Mouse (Mus musculus) embryo, embryonic 11 days (tissue): ENCODE measurements at regions not wholly inside any gene's neighbourhood (a gene's known extent, or its start where the extent isn't known, plus 50 kb on each side); places are given as distances from the start of the nearest gene placed in this dataset.

Experiments
- DNase-seq: peaks from one replicate; pipeline ENCODE4 v3.0.0-alpha.2; 2015

DNA sequence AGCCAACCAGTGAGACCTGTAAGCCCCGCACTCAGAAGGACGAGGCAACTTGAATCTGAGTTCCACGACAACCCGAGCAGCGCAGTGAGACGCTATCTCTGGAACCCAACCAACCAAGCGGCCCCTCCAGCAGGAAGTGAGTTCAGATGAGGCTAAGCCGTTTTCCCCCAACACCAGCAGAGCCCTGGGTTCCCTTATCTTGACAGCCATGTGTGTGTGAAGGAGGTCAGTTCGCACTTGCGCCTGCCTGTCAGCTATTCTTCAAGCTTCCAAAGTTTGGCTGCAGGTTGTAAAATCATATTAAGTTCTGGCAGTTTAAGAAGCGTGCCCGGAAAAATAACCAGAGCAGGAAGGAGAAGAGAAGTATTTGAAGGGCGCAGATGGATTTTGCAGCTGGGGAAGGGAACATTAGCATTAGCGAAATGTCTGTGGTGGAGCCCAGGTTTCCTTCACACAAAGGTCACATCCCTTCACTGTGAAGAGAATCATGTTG, 368.8 kb upstream of the Trib2 start:
- peak; percentile 21 for DNase-seq

DNA sequence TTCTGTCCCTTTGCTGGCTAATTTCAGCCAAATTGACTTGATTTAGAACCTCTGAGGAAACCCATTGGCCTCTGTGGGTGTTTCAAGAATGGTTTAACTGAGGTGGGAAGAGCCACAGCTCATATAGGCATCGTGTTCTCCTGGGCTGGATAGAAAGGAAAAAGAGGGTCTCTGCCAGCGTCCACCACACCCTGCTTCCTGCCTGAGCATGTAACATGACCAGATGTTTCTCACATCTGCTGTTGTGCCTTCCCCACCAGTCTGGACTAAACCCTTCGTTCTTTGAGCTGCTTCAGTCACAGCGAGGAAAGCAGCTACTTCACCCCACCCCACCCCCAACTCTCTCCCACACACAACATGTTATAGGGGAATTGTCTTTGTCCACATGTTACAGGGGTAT, 366.3 kb upstream of the Trib2 start:
- DNase-seq: no peak

DNA sequence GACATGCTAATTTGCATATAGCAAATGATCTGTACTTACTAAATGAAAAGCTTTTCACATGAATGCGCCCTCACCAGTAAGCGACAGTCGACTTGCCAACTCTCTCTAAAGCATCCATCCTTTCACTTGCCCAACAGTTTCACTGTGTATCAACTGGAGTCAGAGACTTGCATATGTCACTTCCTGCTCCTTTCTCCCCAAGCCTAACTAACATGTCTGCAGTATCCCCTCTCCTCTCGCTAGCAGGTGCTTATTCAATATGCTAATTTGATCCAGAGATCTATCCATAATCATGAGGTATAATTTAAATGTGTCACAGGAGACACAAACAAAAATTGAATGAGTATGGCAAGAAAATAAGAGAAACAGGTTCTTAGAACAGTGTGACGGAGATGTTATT, 364.9 kb upstream of the Trib2 start:
- DNase-seq: no peak

DNA sequence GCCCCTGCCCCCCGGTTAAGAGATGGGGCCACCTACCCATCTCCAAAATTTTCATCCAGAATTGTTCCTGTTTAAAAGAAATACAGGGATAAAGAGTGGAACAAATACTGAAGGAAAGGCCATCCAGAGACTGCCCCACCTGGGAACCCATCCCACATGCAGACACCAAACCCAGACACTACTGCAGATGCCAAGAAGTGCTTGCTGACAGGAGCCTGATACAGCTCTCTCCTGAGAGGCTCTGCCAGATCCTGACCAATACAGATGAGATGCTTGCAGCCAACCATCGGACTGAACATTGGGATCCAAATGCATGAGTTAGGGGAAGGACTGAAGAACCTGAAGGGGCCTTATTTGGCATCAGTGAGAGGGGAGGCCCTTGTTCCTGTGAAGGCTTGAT, 363.2 kb upstream of the Trib2 start:
- DNase-seq: no peak

DNA sequence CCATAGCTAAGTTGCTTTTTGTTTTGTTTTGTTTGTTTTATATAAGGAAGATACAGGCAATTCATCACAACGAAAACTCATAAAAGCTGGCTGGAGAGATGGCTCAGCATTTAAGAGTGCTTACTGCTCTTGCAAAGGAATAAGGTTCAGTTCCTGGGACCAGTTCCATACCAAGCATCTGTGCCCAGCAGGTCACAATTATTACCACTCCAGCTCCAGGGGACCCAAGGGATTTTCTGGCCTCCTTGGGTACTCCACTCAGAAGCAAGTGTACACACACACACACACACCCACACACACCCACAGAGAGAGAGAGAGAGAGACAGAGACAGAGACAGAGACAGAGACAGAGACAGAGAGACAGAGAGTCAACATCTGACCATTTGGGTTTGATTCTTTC, 359.6 kb upstream of the Trib2 start:
- no peak for DNase-seq

DNA sequence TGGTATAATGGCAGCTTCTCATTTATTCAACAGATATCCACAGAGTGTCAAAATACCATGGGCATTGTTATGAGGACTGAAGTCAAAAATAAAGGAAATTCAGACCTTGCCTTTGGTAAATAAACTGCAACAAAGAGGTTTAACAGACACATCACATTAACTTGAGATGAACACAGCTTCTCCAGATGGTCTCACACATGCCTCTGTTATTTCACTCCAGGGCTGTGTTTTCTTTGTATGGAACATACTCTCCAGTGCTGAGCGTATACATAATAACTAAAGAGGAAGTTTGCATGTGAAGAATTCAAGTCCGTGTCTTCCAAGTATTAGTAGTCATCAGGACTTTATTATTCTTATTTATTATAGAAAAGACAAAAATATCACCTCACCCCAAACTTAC, 355.5 kb upstream of the Trib2 start:
- no peak for DNase-seq

DNA sequence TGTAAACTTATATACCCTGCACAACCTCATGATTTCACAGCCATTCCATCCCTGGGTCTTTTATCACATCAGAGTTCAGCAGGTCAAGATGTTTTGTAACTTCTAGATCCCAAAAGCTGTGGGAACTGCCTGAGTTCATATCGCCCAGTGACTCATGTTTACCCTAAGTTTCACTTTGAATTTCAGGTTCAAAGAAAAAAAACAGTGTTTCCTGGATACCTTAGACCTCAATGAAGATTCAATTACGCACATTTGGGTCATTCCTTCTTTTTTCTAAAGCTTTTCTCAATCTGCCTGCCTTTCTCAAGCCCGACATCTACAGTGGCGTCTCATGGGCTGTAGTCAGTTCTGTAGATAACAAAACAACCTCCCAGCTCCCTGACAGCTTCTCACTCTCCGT, 354.9 kb upstream of the Trib2 start:
- no peak for DNase-seq

DNA sequence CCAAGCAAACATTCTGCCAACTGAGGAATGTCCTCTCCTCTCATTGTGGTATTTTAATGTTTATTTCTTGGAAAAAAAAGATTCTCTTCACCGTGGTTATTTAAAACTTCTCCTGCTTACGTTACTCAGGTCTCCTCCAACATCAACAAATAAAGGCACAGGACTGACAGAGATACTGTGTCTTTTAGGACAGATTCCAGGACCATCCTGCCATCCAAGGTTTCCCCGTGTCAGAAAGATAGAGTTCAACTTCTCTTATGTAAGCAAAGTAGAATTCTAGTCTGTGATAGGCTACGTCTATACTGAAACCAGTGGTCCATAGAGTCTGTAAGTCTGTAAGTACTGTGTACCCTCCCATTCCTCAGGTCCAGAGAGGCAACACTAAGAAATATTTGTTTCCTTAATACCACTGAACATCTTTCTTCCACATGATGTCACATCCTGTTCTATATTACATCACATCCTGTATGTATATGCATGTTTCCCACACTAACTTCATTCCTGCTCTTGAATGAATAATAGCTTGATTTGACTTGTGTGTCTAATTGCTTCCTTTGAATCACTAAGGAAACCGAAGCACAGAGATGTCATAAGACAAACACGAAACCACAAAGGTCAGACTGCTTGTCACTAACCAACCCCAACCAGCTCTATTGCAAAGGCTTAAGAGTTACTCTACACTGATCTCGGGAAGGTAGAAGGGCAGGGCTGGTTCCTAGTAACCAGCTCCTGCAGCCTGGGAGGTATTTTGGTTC, 353.2 kb upstream of the Trib2 start:
- no peak for DNase-seq

DNA sequence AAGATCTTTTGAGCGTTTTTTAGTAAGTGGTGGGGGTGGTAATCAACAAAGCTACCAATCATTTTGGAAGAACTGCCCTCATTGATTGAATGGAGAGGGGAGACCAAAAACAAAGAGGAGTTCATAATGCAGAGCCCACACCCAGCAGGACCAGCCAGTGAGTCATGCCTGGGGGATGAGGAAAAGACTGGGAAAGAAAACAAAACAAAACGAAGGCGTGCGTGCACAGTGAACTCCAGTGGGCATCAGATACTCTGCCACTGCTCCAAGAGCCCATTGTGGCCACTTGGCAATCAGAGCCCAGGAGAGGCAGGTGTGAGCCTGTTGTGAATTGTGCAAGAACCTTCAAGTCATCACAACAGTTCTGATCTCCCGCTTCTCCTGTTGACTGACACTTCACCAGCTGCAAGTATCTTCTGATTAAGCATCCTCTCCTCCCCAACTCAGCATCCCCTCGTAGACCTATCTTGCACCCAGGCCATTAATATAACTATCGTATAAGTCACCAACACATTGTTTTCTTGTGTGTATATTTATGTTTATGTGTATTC, 351.1 kb upstream of the Trib2 start:
- no peak for DNase-seq

DNA sequence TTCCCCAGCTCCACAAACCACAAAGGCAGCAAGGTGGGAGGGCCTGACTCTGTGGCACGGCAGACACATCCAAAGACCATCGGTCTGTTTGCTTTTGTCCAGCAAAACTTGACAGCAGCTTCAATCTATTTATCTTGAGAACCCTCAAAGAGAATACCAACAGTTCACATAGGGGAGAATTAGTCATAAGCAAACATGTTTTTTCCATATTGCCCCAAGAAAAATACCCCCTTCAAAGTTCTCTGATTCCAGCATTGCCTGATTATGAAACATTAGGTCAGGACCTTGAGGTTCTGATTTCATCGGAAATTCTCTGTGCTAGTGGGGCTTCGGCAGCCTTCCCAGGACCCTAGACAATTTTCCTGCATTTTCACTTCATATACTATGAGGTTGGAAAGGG, 348.4 kb upstream of the Trib2 start:
- DNase-seq: no peak

DNA sequence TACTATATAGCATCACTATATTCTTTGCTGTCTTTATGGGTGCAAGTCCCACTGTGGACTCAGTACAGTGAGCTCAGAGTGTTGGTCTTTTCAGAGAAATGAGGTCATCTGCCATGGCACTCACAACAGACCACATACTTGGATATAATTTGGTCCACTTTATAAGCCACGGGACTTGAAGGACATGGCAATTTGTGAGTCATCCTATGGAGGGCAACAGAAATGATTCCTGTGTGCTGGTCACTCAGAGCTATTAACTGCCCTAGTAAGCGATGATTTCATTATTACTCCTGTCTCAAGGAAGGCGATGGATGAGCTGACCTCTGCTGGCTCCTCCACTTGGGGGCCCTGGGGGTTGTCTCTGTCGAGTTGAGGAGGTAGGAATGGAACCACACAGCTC, 345.2 kb upstream of the Trib2 start:
- DNase-seq: no peak

DNA sequence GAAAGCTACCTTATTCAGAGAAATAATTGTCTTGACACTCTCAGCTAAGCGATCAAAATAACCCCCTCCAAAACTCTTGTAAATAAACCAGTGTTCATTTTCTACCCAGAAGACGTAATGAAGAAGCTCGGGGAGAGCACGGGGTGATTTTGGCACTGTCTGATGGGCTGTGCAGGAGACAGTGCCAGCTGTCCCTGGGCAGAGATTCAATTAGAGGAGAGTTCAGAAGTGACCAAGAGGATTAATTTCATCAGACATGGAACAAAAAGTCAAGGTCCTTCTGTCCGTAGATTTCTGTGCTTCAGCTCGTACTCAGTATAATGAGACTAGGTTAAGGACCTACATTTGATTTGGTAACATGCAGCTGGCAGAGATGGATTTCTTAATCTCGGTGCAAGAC, 341.2 kb upstream of the Trib2 start:
- no peak for DNase-seq

DNA sequence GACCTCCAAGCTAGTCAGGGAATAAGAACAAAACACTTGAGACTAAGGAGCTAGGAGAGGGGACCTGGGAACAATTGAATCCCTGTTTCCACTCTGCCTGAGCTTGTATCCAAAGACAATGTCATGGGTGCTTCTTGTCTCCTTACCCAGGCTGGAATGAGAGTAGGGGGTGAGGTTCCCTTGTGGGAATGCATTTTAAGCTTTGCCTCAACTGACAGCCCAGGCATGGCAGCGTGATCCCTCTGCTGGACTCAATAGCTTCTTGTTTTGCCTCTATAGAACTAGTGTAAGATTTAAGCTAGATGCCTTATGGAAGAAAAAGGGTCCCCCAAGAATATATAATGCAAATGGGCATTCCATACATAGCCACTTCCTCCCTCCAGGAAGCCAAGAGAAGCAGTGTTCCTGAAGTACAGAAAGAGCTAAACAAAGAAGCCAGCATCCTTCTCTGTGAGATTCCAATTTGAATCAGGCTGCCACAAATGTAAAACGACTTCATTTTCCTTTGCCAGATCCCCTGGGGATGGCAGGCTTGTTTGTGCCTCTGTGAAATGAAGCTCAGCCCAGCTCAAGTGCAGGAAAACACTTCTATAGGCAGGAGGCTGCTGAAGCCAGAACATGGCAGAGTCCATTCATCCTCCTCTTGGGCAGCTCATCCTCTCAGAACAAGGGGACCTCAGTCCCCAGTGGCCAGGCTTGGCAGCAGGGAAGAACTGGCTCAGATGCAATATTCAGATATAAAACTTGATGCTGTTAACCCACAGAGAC, 339.3 kb upstream of the Trib2 start:
- no peak for DNase-seq

DNA sequence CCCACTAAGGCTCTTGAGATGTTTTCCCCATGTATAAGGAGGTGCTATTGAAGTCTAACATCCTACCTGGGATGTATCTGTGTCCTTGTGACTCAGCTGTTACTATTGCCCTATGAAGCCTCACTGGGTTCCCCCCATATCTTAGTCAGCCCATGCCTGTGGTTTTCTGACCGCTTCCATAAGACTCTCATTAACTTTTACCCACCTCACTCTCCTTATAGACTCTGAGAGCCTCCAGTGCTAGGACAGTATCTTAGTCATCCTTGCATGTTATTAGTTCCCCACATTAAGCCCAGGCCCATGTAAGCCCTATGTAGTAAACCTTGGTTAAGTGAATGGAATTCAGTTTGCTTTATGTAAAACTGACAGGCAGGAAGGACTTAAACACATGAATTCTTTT, 337.5 kb upstream of the Trib2 start:
- DNase-seq: no peak

DNA sequence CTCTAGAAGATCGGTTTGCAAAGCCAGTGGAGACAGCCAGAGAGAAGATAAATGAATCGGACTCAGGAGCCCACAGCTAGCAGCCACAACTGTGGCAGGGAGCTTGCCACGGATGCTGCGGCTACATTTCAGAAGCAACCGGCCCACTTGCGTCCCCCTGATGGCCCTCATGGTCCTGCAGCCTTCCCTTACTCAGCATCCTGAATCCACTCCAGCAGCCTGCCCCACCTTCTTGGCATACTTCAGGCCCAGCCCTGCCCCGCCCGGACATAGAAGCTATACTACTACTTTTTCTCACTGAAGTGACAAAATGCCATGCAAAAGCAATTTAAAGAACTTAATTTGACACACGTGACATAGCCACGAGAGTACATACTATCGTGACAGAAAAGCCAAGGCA, 335.4 kb upstream of the Trib2 start:
- no peak for DNase-seq

DNA sequence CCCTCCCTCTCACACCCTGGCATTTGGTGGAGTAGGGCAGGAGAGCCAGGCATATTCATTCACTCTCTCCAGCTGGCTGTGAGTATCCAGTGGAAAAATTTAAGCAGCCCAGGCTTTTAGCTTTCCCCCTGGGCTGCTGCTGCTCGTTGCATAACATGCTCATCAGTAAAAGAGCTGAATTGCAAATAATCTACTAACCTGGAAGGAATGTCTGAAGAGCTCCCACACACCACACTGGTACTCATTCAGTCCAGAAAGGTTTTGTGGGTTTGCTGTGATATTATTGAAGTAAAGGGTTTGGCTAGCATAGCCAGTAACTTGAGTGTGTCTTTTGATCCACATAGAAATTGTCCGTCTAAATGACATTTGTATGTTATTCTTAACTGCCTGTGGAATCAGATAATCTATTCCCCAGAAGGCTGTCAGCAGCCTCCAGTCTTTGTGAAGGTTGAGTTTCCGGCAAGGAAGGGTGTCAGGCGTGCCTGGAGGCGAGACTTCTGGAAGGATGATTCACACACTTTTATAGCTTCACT, 334.5 kb upstream of the Trib2 start:
- no peak for DNase-seq

DNA sequence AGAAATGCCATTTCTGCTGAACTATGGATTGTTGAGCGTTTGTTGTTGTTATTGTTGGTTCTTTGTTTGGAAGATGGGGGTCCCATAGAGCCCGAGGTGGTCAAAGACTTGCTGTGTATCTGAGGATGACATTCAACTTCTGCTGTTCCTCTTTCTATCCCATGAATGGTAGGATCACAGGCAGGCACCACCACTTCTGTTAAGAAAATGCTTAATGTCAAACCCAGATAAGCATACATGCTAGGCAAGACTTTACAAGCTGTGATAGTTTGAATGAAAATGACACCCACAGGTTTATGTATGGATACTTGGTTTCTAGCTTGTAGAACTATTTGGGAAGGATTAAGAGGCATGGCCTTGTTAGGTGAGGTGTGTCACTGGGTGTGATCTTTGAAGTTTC, 330.2 kb upstream of the Trib2 start:
- DNase-seq: no peak

DNA sequence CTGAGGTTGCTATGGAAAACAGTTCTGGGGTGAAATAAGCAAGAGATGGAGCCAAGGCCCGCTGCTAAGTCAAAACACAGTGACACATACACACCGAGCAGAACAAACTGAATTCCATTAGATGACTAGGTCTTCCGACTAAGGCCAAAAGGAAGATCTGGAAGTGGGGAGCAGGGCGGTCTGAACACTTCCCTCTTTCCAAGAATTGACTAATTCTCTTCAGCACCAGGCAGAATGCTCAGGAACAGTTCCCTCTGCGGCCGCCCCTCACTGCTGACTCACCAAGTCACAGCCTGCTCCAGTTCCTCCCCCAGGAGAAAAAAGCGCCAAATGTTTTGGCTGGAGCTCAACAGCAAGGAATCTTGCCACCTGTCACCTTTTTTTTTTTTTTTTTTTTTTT, 328.9 kb upstream of the Trib2 start:
- DNase-seq: no peak

DNA sequence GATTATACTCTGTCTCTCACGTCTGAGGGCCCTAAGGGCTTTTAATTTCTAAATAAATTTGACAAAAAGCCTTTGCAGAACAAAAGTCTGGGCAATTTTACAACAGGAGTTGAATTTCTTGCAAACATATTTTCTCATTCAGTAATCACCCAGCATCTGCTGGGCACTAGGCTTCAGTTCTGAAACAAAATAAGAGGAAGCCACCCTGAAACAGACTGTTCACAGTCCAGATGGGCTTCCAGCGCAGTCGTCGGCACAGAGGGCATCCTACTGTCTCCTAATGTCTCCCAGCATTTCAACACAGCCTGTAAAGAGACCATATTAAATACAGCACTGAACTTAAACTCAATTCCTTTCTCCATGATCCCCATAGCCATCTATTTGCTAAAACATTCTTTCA, 324.5 kb upstream of the Trib2 start:
- no peak for DNase-seq

DNA sequence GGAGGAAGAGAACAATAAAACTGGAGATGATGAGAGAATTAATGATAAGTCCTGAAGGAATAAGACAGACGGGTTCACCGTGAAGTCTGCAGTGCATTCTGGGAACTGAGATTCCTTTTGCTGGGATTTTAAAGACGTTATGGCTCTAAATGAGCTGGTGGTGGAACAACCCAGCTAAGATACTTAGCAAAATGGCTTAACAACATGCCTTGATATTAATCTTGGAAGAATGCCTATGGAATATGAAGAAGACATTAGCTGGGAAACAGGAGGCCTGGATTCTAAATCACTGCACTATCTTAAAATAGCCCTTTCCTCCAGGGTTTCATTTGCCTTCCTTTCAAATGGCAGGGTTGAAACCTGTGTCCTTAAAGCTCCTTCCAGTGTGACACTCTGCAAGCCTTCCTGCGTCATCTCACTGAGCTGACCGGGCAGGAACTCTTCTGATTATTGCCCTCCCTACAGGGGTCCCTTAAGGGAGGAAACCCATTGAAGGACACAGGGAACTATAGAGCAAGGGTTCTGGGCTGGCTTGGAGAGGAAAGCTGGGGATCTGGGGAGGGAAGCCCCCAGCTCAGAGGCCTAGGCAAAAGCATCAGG, 323.9 kb upstream of the Trib2 start:
- no peak for DNase-seq

DNA sequence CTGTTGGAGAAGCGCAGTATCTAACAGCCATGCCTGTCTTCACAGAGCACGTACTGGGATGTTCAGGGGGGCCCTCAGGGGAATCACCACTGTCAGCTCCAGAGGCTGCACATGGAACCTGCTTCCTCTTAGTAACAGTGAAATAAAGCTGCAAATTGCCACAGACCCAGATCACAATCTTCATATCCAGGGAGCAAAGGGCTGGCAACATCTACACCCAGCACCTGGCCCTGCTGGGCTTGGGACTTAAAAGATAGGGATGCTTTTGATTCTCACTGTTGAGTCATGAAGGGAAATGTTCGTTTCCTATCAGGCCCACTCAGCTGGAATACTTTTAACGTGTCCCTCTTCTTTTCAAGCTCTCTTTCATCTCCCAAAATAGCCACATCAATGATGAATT, 322.4 kb upstream of the Trib2 start:
- DNase-seq: no peak

DNA sequence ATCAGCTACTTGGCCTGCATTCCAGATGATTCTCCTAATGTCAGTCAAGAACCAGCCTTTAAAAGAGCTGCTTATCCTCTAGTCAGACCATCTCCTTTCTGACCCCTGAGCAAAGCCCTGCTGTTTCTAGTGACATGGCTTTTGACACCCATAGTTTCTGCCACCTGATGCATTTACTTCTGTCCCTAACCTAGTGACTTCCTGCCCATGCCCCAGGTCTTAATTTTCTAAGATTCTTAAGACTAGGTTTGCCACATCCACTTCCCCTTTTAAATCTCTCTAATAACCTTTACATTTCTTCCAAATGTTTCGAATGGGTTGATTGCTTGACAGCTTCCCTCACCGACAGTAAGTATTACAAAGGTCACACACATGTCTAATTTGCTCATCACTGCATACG, 321.1 kb upstream of the Trib2 start:
- DNase-seq: no peak

DNA sequence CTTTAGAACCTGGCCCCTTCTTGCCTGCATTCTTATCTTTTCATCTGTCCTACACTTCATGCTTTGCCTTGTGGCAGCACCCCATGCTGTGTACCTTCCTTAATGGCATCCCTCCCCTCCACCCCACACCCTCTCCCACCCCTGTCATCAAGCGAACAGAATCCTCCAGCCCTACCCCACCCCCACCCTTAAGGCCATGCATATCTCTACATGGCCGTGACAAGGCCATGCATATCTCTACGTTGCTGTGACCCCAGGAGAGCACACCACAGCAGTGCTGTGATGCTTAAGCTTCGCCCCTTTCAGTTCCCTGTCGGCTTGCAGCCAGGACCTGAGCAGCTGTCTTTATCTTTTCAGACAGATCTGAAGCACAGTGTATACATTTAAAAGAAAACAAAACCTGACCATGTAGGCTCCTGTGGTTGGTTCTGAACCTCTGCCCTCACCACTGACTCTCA, 319.5 kb upstream of the Trib2 start:
- no peak for DNase-seq
